Mouse (Mus musculus) inflammation-experienced regulatory T-cells, adult 6 months (primary cell): Measurements from ENCODE around the gene Gm6358. TPM values are rescaled to one million over a fixed set of nuclear protein-coding genes. Genes with fewer than 3 reads are reported as not detected.
"Not testable (repeated sequence)": the region's sequence is repeated elsewhere in the genome, so short reads cannot be mapped to it uniquely, and the experiment has no call there.

Experiments used
- ATAC-seq: one replicate; pipeline ENCODE4 v1.8.0; 2017
- polyA plus RNA-seq, 3 experiments: library from polyadenylated mRNA; unstranded; fragments of 100-300 nt; shearing (Covaris generic); gene quantifications; one replicate each; pipeline ENCODE4 v1.2.1; 2017

The Gm6358 gene
- polyA plus RNA-seq: not detected

- ATAC-seq: no peak
These were observed at the start of gene Gm6358 for GRCm38 (mm10) chr16:89140551-89140950. Gene Gm6358, plus strand, starts transcription at chr16:89140851.

GRCm38 (mm10) chr16:89150786-89151185 is 10.1 kb downstream of the Gm6358 start, which contains the start of gene Gm10061:
Gene Gm10061, plus strand, starts transcription at chr16:89151086.
- no peak for ATAC-seq

GRCm38 (mm10) chr16:89157652-89158051 is 17.0 kb downstream of the Gm6358 start, which contains the start of gene Gm9789:
Gene Gm9789, plus strand, starts transcription at chr16:89157952.
- no peak for ATAC-seq

GRCm38 (mm10) chr16:89169190-89169589 is 28.5 kb downstream of the Gm6358 start, which contains the start of gene Gm7735:
Gene Gm7735, plus strand, starts transcription at chr16:89169490.
- not testable (repeated sequence) for ATAC-seq

GRCm38 (mm10) chr16:89174435-89174834 is 33.8 kb downstream of the Gm6358 start, which contains the start of gene 1110057P08Rik:
Gene 1110057P08Rik, plus strand, starts transcription at chr16:89174735.
- no peak for ATAC-seq

GRCm38 (mm10) chr16:89188621-89189020 is 48.0 kb downstream of the Gm6358 start:
- no peak for ATAC-seq

Other genes starting within 250 kb of the Gm6358 start
- gene Krtap19-5, start 244.4 kb upstream of the Gm6358 start, polyA plus RNA-seq: not detected
- gene Krtap19-9b, start 208.6 kb upstream of the Gm6358 start, polyA plus RNA-seq: not detected
- not detected for gene Krtap16-3, start 178.0 kb upstream of the Gm6358 start, polyA plus RNA-seq
- gene Krtap22-2, start 130.1 kb upstream of the Gm6358 start, polyA plus RNA-seq: not detected
- gene Gm10229, start 125.6 kb upstream of the Gm6358 start, polyA plus RNA-seq: not detected
- gene Krtap6-1, start 109.2 kb upstream of the Gm6358 start, polyA plus RNA-seq: not detected
- not detected for gene Gm10228, start 99.4 kb upstream of the Gm6358 start, polyA plus RNA-seq
- not detected for gene Krtap6-5, start 93.0 kb upstream of the Gm6358 start, polyA plus RNA-seq
- gene 1110025L11Rik, start 76.8 kb upstream of the Gm6358 start, polyA plus RNA-seq: not detected
- gene Krtap6-3, start 56.8 kb upstream of the Gm6358 start, polyA plus RNA-seq: not detected
- not detected for gene Gm10061, start 10.2 kb downstream of the Gm6358 start, polyA plus RNA-seq
- gene Gm9789, start 17.1 kb downstream of the Gm6358 start, polyA plus RNA-seq: not detected
- not detected for gene Gm7735, start 28.6 kb downstream of the Gm6358 start, polyA plus RNA-seq
- gene 1110057P08Rik, start 33.9 kb downstream of the Gm6358 start, polyA plus RNA-seq: not detected
- not detected for gene Krtap20-2, start 65.0 kb downstream of the Gm6358 start, polyA plus RNA-seq